Mouse (Mus musculus) heart, embryonic 15.5 days (tissue): ENCODE data around the gene Rhoh. TPM values are rescaled to one million over a fixed set of nuclear protein-coding genes. Genes with fewer than 3 reads are reported as not detected.

Experiments used
- ATAC-seq: fragments of 200-750 bp; cut with Nextera tagmentation; replicated peaks from 2 replicates; pipeline ENCODE4 v1.8.0; 2017; ENCODE audit warnings: low read depth, moderate TSS enrichment; ENCODE audit not compliant: insufficient number of reproducible peaks, insufficient read depth, low FRiP score
- H3K27ac ChIP-seq: fragments of 300-500 bp; sonication (generic); 2 replicates; pipeline ENCODE4 v1.5.1; 2015; ENCODE audit warnings: mild to moderate bottlenecking, inconsistent platforms
- H3K27me3 ChIP-seq: fragments of 300-500 bp; sonication (generic); 2 replicates; pipeline ENCODE4 v1.6.1; 2015; ENCODE audit warnings: inconsistent platforms
- H3K36me3 ChIP-seq: fragments of 300-500 bp; sonication (generic); 2 replicates; pipeline ENCODE4 v1.6.1; 2015; ENCODE audit warnings: mild to moderate bottlenecking, inconsistent platforms
- H3K4me1 ChIP-seq: fragments of 300-500 bp; sonication (generic); replicated peaks from 2 replicates; pipeline ENCODE4 v1.6.1; 2015; ENCODE audit warnings: inconsistent platforms
- H3K4me2 ChIP-seq: fragments of 300-500 bp; sonication (generic); 2 replicates; pipeline ENCODE4 v1.6.1; 2015; ENCODE audit warnings: inconsistent platforms, mild to moderate bottlenecking, moderate library complexity
- H3K4me3 ChIP-seq: fragments of 300-500 bp; sonication (generic); 2 replicates; pipeline ENCODE4 v1.5.1; 2015; ENCODE audit warnings: mild to moderate bottlenecking, inconsistent platforms
- H3K9ac ChIP-seq: fragments of 300-500 bp; sonication (generic); 2 replicates; pipeline ENCODE4 v1.6.1; 2015; ENCODE audit warnings: mild to moderate bottlenecking, inconsistent platforms
- H3K9me3 ChIP-seq: fragments of 300-500 bp; sonication (generic); replicated peaks from 2 replicates; pipeline ENCODE4 v1.6.1; 2016; ENCODE audit warnings: inconsistent platforms
- WGBS: fragments of 180-500 bp; shearing (Covaris S2); methylation state at CpG from one replicate; pipeline ENCODE4 v1.1.7; 2015; ENCODE audit warnings: mixed read lengths; 5-methylcytosine and 5-hydroxymethylcytosine counted together
- polyA plus RNA-seq: library from polyadenylated mRNA; unstranded; fragments of >200 nt; fragmentation: Nextera tagmentation; extraction: Ambion mirVana; gene quantifications from 2 replicates; pipeline ENCODE4 v1.2.1, GENCODE M21; 2015

The Rhoh gene
- polyA plus RNA-seq, 1 experiment from 2014 or later = 1.2 TPM

- H3K36me3 ChIP-seq = no peaks in the 10 kb centered on the region
- no peak overlapping the region for H3K4me3 ChIP-seq
- ATAC-seq = no peak
- H3K9ac ChIP-seq = no peak overlapping the region
- H3K4me1 ChIP-seq = peaks cover 8% of the 10 kb centered on the region
- H3K27ac ChIP-seq = no peak overlapping the region; the same call in 1 of the 2 replicates
- no peaks in the 10 kb centered on the region for H3K9me3 ChIP-seq
- no peak overlapping the region for H3K4me2 ChIP-seq
- H3K27me3 ChIP-seq = no peaks in the 10 kb centered on the region
- 66% methylated on average over 12 of the region's 12 CpGs for WGBS
Measured at GRCm38 (mm10) chr5:65860281-65861000, 572 bp upstream of the Rhoh start.

- no peak for ATAC-seq
- Histone ChIP-seq H3K9me3 (no peaks in the 10 kb centered on the region), H3K4me1 (peaks cover 8% of the 10 kb centered on the region), H3K36me3 (no peaks in the 10 kb centered on the region), H3K27ac (no peak overlapping the region), H3K4me3 (no peak overlapping the region), H3K9ac (no peak overlapping the region), H3K4me2 (no peak overlapping the region), H3K27me3 (no peaks in the 10 kb centered on the region)
- 91% methylated on average over 7 of the region's 7 CpGs for WGBS
Measured at GRCm38 (mm10) chr5:65862217-65862927, 1.4 kb downstream of the Rhoh start.

- Histone ChIP-seq H3K4me2 (no peak overlapping the region), H3K27ac (0 out of 2 replicates have a peak overlapping the region, but pooled peaks have one; percentile 5), H3K27me3 (no peaks in the 10 kb centered on the region), H3K9ac (no peak overlapping the region), H3K4me3 (peak overlapping the region; percentile 24), H3K36me3 (no peaks in the 10 kb centered on the region), H3K4me1 (peaks cover 8% of the 10 kb centered on the region), H3K9me3 (no peaks in the 10 kb centered on the region)
- no peak for ATAC-seq
- WGBS = 68% methylated on average over 12 of the region's 12 CpGs
Measured at GRCm38 (mm10) chr5:65863349-65863749, 2.3 kb downstream of the Rhoh start.

GRCm38 (mm10) chr5:65864486-65864885, 3.5 kb downstream of the Rhoh start:
- peak overlapping the region; percentile 24; the same call in 1 of the 2 replicates for H3K4me3 ChIP-seq
- H3K9ac ChIP-seq = no peak overlapping the region
- no peaks in the 10 kb centered on the region for H3K27me3 ChIP-seq
- H3K9me3 ChIP-seq = no peaks in the 10 kb centered on the region
- peaks cover 4% of the 10 kb centered on the region; the same call in 1 of the 2 replicates for H3K4me1 ChIP-seq
- H3K27ac ChIP-seq = no peak overlapping the region
- 82% methylated on average over 7 of the region's 7 CpGs for WGBS
- no peaks in the 10 kb centered on the region for H3K36me3 ChIP-seq
- H3K4me2 ChIP-seq = no peak overlapping the region
- no peak for ATAC-seq

DNA sequence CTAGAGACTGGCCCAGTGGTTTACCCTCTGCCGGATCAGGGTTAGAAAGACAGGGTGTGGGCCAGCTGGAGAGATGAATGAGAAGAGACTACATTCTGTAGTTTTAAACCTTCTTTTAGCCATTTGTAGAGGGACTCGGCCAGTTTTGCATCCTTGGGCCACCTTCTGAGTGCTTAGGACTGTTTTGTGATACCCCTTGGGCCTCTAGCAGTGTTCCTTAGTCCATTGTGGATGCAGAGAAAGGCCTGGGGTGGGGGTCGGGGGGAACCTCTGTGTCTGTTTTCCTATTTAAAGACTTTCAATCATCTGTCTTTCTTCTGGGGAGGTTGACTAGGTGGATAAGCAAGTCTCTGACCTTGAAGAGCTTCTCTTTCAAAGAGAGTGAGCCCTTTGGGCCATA, 3.9 kb downstream of the Rhoh start:
- H3K36me3 ChIP-seq = no peaks in the 10 kb centered on the region
- H3K4me3 ChIP-seq = peak overlapping the region; percentile 24; the same call in 1 of the 2 replicates
- no peaks in the 10 kb centered on the region for H3K9me3 ChIP-seq
- no peaks in the 10 kb centered on the region for H3K27me3 ChIP-seq
- no peak overlapping the region for H3K4me2 ChIP-seq
- ATAC-seq = no peak
- WGBS = 75% methylated on average over 3 of the region's 3 CpGs
- peaks cover 4% of the 10 kb centered on the region; the same call in 1 of the 2 replicates for H3K4me1 ChIP-seq
- no peak overlapping the region for H3K27ac ChIP-seq
- no peak overlapping the region for H3K9ac ChIP-seq

- no peak overlapping the region for H3K4me3 ChIP-seq
- no peaks in the 10 kb centered on the region for H3K36me3 ChIP-seq
- H3K4me2 ChIP-seq = no peak overlapping the region
- ATAC-seq = no peak
- no peaks in the 10 kb centered on the region for H3K27me3 ChIP-seq
- H3K9me3 ChIP-seq = no peaks in the 10 kb centered on the region
- WGBS = 88% methylated on average over 6 of the region's 6 CpGs
- peaks cover 4% of the 10 kb centered on the region; the same call in 1 of the 2 replicates for H3K4me1 ChIP-seq
- no peak overlapping the region for H3K27ac ChIP-seq
- no peak overlapping the region for H3K9ac ChIP-seq
Measured at GRCm38 (mm10) chr5:65866591-65866990, 5.6 kb downstream of the Rhoh start.

GRCm38 (mm10) chr5:65867380-65868116, 6.5 kb downstream of the Rhoh start:
- H3K4me1 ChIP-seq = peaks cover 4% of the 10 kb centered on the region; the same call in 1 of the 2 replicates
- no peak overlapping the region for H3K4me2 ChIP-seq
- no peaks in the 10 kb centered on the region for H3K27me3 ChIP-seq
- no peak for ATAC-seq
- no peak overlapping the region for H3K4me3 ChIP-seq
- H3K36me3 ChIP-seq = no peaks in the 10 kb centered on the region
- H3K9me3 ChIP-seq = no peaks in the 10 kb centered on the region
- no peak overlapping the region for H3K27ac ChIP-seq
- H3K9ac ChIP-seq = no peak overlapping the region
- 71% methylated on average over 7 of the region's 7 CpGs for WGBS

- Histone ChIP-seq H3K4me3 (no peak overlapping the region), H3K4me2 (no peak overlapping the region), H3K27me3 (no peaks in the 10 kb centered on the region), H3K9me3 (no peaks in the 10 kb centered on the region), H3K9ac (no peak overlapping the region), H3K36me3 (no peaks in the 10 kb centered on the region), H3K27ac (no peak overlapping the region), H3K4me1 (peaks cover 4% of the 10 kb centered on the region; the same call in 1 of the 2 replicates)
- 47% methylated on average over 3 of the region's 3 CpGs for WGBS
- no peak for ATAC-seq
Measured at GRCm38 (mm10) chr5:65868419-65868818, 7.4 kb downstream of the Rhoh start.

- Histone ChIP-seq H3K4me2 (no peak overlapping the region), H3K4me1 (peaks cover 4% of the 10 kb centered on the region; the same call in 1 of the 2 replicates), H3K9ac (no peak overlapping the region), H3K9me3 (no peaks in the 10 kb centered on the region), H3K27me3 (no peaks in the 10 kb centered on the region), H3K4me3 (no peak overlapping the region), H3K36me3 (no peaks in the 10 kb centered on the region), H3K27ac (no peak overlapping the region)
- ATAC-seq = no peak
- 92% methylated on average over 4 of the region's 4 CpGs for WGBS
Measured at GRCm38 (mm10) chr5:65869660-65870059, 8.6 kb downstream of the Rhoh start.

- no peaks in the 10 kb centered on the region for H3K9me3 ChIP-seq
- no peak for ATAC-seq
- H3K27ac ChIP-seq = no peak overlapping the region
- 89% methylated on average over 13 of the region's 13 CpGs for WGBS
- H3K36me3 ChIP-seq = no peaks in the 10 kb centered on the region
- no peak overlapping the region for H3K4me3 ChIP-seq
- H3K4me2 ChIP-seq = no peak overlapping the region
- H3K9ac ChIP-seq = no peak overlapping the region
- peaks cover 4% of the 10 kb centered on the region; the same call in 1 of the 2 replicates for H3K4me1 ChIP-seq
- no peaks in the 10 kb centered on the region for H3K27me3 ChIP-seq
Measured at GRCm38 (mm10) chr5:65871276-65871875, 10.4 kb downstream of the Rhoh start.

- no peak overlapping the region for H3K4me3 ChIP-seq
- no peak overlapping the region for H3K9ac ChIP-seq
- H3K27me3 ChIP-seq = no peaks in the 10 kb centered on the region
- H3K27ac ChIP-seq = no peak overlapping the region
- no peaks in the 10 kb centered on the region for H3K36me3 ChIP-seq
- H3K9me3 ChIP-seq = no peaks in the 10 kb centered on the region
- ATAC-seq = no peak
- WGBS = 57% methylated on average over 4 of the region's 4 CpGs
- H3K4me2 ChIP-seq = no peak overlapping the region
- peaks cover 6% of the 10 kb centered on the region for H3K4me1 ChIP-seq
Measured at GRCm38 (mm10) chr5:65873212-65873611, 12.2 kb downstream of the Rhoh start.
